Mouse (Mus musculus) CD8-positive naive resting alpha-beta T cell, adult 57 days (primary cell): ENCODE measurements around the gene Tprn. TPM values are rescaled to one million over a fixed set of nuclear protein-coding genes. Genes with fewer than 3 reads are reported as not detected.

ENCODE experiments used
- total RNA-seq: library from RNA; stranded (reverse); gene quantifications from one replicate; pipeline ENCODE4 v1.2.4, GENCODE M21; 2023

Gene Tprn
- total RNA-seq: 20.0 TPM

DNA sequence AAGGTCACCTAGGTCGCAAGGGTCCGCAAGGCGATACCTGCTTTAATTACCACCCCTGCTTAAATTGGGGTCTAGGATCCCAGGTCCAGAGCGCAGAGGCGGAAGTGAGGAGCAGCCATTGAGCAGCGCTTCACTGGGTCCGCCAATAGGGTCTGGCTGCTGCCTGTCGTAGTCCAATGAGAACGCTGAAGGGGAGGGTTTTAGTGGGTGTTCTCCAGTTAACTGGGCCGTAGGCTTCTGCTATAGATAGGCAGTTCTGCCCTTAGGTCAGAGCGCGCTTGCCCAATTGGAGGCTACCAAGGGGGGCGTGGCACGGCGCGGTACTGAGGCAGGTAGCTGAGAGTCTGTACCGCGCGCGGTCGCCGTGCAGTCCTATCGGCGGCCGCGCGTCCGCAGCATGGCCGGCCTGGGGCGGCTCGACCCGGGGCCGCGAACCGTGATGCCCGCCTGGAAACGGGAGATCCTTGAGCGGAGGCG lies at the start of gene Tprn:
Gene Tprn, plus strand, starts transcription at position 328 of the 477 bp plus-strand sequence.

DNA sequence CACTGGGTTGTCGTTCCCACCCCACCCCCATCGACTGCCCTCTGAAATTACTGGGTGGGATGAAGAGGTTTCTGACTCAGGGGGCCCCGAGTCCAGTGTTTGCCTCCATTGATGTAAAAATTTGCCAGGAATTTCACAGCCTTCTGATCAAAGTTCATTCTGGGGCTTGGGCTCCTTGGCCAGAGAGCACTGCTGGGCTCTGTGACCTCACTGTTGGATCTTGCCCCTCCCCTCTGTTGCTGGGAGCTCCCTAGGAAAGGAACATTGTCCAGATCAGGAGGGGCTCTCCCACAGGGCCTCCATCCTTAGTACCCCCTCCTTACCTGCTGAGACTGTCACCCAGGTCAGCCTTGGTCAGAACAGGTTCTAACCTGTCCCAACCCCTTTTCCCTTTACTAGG lies 48.0 kb upstream of the Tprn start, which contains the start of gene Stpg3:
Gene Stpg3, minus strand, starts transcription at position 194 of the 400 bp plus-strand sequence.

GRCm38 (mm10) chr2:25218445-25218844 lies 44.0 kb upstream of the Tprn start, which contains the start of gene Fam166a:
TSS of gene Fam166a (plus strand) at chr2:25218745.

DNA sequence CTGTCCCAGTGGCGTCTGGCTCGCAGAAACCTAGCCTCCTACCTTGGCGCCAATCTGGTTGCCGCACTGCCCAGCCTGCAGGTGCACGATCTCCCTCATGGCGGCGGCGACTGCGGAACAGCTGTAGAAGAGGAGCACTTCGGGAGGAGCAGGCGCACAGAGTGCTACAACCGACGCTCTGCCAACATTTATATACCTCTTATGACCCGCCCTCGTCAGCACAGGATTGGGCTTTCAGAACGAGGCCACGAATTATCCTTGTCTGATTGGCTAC lies 38.0 kb upstream of the Tprn start, which contains the start of gene Tubb4b:
Gene Tubb4b, minus strand, starts transcription at position 211 of the 274 bp plus-strand sequence.

DNA sequence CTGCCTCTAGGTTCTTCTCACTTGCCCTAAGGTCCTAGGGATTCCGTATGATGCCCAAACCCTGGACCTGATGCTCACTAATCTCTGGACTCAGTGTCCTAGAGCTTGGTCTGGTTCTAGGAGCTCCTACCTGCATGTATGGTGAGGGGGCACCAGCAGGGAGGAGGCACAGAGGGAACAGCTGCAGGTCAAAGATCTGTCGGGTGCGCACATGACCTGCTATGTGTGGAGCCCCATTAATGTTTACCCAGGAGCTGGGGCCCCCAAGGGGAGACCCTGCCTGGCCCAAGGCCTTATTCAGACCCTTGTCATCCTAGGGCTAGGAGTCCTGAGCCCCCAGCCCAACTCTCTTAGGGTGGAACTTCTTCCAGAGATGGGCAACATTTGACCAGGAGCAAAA lies 28.4 kb upstream of the Tprn start, which contains the start of gene Slc34a3:
Gene Slc34a3, minus strand, starts transcription at position 315 of the 400 bp plus-strand sequence.

DNA sequence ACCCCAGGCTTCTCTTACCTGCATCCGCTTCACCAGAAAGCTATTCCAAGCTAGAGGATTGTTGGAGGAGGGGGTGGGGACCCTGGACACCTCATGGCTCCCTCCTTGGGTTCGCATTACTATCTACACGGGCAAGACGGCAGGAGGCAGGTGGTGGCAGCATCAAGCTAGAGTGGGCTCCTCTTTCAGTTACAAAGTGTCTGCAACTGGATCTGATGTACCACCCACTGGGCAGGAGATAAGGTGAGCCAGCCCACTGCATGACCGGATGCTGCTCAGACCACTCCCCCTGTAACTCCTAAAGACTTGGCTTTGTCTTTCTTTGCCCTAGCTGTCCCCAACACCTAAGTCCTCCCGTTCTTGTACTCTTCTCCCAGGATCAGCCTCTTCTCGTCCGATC lies 25.8 kb upstream of the Tprn start, which contains the start of gene Rnf224:
Gene Rnf224, minus strand, starts transcription at position 174 of the 400 bp plus-strand sequence.

DNA sequence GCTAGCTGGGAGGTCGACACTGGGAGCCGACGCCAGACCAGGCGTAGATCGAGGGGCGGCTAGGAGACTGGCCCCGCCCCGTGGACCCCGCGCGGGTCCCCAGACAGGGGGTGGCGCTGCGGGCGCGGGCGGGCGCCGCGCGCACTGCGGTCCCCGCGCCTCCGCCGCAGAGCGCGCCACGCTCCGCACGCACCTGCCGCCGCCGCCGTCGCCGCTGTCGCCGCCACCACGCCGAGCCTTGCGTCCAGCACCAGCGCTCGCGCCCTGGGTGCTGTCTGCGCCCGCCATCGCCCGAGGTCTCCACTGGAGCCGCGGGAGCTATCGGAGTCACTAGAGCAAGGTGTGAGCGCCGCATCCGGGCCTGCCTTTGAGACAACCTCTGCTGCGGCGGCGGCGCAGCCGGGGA lies 20.3 kb upstream of the Tprn start, which contains the start of the genes Rnf208 and Cysrt1:
Gene Rnf208, plus strand, starts transcription at position 155 of the 406 bp plus-strand sequence.
Gene Cysrt1, minus strand, starts transcription at position 352 of the 406 bp plus-strand sequence.

GRCm38 (mm10) chr2:25246183-25247072 lies 16.0 kb upstream of the Tprn start, which contains the start of gene AL732309.1:
TSS of gene AL732309.1 (minus strand) at chr2:25246863.

GRCm38 (mm10) chr2:25255284-25255779 lies 7.1 kb upstream of the Tprn start, which contains the start of gene Tmem203:
TSS of gene Tmem203 (plus strand) at chr2:25255439.

GRCm38 (mm10) chr2:25271827-25272511 lies 9.6 kb downstream of the Tprn start, which contains the start of the genes Ssna1 and Anapc2:
TSS of gene Ssna1 (minus strand) at chr2:25272438.
TSS of gene Anapc2 (plus strand) at chr2:25272478.

DNA sequence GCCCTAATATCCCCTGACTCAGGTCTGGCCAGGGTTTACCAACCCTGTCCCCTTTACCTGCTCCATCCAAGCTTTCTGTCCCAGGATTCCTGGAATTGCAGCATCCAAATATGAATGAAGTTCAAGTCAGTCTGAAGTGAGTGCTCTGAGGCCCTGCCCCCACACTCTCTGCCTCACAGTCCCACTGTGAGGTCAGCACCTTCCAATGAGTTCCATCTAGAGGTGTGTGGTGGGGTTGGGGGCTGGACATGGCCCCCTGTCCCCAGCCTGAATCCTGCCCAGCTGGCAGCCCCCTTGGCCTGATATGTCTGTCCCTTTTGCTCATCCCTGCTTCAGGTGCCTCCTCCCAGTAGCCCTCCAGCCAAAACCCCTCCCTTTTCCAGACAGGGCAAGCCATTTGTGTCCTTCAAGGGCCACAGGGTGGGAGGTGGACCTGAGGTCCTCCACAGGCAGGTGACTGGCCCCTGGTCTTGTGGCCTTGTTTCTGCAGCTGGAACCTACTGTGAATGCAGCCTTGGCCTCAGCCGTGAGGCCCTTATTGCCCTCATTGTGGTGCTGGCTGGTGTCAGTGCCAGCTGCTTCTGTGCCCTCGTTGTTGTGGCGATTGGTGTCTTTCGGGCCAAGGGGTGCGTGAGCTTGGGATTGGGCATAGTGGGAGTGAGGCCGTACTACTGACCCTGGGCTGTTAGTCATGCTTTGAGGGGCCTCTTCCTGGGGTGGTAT lies 25.7 kb downstream of the Tprn start, which contains the start of gene Tmem210:
Gene Tmem210, plus strand, starts transcription at position 219 of the 723 bp plus-strand sequence.

GRCm38 (mm10) chr2:25289651-25290050 lies 27.2 kb downstream of the Tprn start, which contains the start of gene Lrrc26:
TSS of gene Lrrc26 (plus strand) at chr2:25289915.

GRCm38 (mm10) chr2:25318971-25319773 lies 56.8 kb downstream of the Tprn start, which contains the start of gene Grin1:
TSS of gene Grin1 (minus strand) at chr2:25319187.

Other genes starting within 250 kb of the Tprn start
- gene Nsmf, start 208.3 kb upstream of the Tprn start, total RNA-seq: 22.7 TPM
- not detected for gene Entpd8, start 182.3 kb upstream of the Tprn start, total RNA-seq
- gene Noxa1, start 167.5 kb upstream of the Tprn start, total RNA-seq: not detected
- gene Nrarp, start 81.9 kb upstream of the Tprn start, total RNA-seq: 3.3 TPM
- 25.9 TPM for gene Tor4a, start 65.7 kb upstream of the Tprn start, total RNA-seq
- gene Nelfb, start 51.1 kb upstream of the Tprn start, total RNA-seq: 68.2 TPM
- gene Stpg3, start 48.0 kb upstream of the Tprn start, total RNA-seq: not detected
- not detected for gene Fam166a, start 43.9 kb upstream of the Tprn start, total RNA-seq
- 105 TPM for gene Tubb4b, start 37.9 kb upstream of the Tprn start, total RNA-seq
- not detected for gene Slc34a3, start 28.3 kb upstream of the Tprn start, total RNA-seq
- gene Rnf224, start 25.8 kb upstream of the Tprn start, total RNA-seq: not detected
- gene Rnf208, start 20.4 kb upstream of the Tprn start, total RNA-seq: not detected
- gene Cysrt1, start 20.2 kb upstream of the Tprn start, total RNA-seq: not detected
- gene AL732309.1, start 15.8 kb upstream of the Tprn start, total RNA-seq: 11.0 TPM
- 20.6 TPM for gene Tmem203, start 7.2 kb upstream of the Tprn start, total RNA-seq
- 39.1 TPM for gene Ssna1, start 9.8 kb downstream of the Tprn start, total RNA-seq
- gene Anapc2, start 9.9 kb downstream of the Tprn start, total RNA-seq: 92.6 TPM
- gene Tmem210, start 25.5 kb downstream of the Tprn start, total RNA-seq: not detected
- gene Lrrc26, start 27.3 kb downstream of the Tprn start, total RNA-seq: not detected
- not detected for gene Grin1, start 56.6 kb downstream of the Tprn start, total RNA-seq
- gene Man1b1, start 69.7 kb downstream of the Tprn start, total RNA-seq: 34.4 TPM
- gene Dpp7, start 93.7 kb downstream of the Tprn start, total RNA-seq: 13.0 TPM
- gene Uap1l1, start 103.1 kb downstream of the Tprn start, total RNA-seq: 12.6 TPM
- not detected for gene Sapcd2, start 109.7 kb downstream of the Tprn start, total RNA-seq
- gene Entpd2, start 133.3 kb downstream of the Tprn start, total RNA-seq: not detected
- 2.3 TPM for gene Npdc1, start 136.7 kb downstream of the Tprn start, total RNA-seq
- gene Fut7, start 160.6 kb downstream of the Tprn start, total RNA-seq: 0.52 TPM
- gene Abca2, start 166.1 kb downstream of the Tprn start, total RNA-seq: 80.3 TPM
- gene Clic3, start 194.2 kb downstream of the Tprn start, total RNA-seq: not detected
- 83.0 TPM for gene Paxx, start 198.5 kb downstream of the Tprn start, total RNA-seq
- gene Ptgds, start 207.4 kb downstream of the Tprn start, total RNA-seq: not detected
- not detected for gene Lcn12, start 231.3 kb downstream of the Tprn start, total RNA-seq
- gene Fbxw5, start 238.1 kb downstream of the Tprn start, total RNA-seq: 60.4 TPM
- not detected for gene C8g, start 239.1 kb downstream of the Tprn start, total RNA-seq